Mouse (Mus musculus): ENCODE measurements around the gene Zfp988.
"Not testable (repeated sequence)": the region's sequence is repeated elsewhere in the genome, so short reads cannot be mapped to it uniquely, and the experiment has no call there.

The Zfp988 gene

DNA sequence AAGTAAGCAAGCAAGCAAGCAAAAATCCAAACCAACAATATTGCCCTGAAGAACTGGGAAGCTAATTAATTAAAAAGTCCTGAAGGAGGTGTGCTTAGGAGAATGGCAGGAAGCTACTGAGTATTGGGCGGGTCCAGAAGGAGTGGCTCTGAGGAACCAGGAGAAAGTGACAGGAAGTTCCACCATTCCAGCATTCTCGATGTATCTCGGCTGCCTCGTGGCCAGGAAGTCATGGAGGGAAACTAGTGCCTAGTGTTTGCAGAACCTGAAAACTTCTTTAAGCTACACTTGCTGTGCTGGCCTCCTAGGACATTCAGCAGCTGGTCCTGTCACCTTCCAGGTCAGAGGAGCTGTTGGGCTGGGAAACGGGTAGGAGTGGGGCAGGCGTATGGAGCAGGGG lies at the start of gene Zfp988:
Gene Zfp988 (plus strand): TSS at position 239 of the 400 bp plus-strand sequence.
- not testable (repeated sequence) for DNase-seq

DNA sequence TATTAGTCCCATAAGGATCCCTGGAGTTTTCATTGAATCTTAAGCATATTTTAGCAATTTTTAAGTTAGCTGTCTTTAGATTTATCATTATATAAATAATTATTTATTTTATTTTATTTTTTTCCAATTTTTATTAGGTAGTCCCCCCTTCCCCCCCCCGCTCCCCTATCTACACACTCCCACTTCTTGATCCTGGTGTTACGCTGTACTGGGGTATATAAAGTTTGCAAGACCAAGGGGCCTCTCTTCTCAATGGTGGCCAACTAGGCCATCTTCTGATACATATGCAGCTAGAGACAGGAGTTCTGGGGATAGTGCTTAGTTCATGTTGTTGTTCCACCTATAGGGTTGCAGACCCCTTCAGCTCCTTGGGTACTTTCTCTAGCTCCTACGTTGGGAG lies 42.8 kb upstream of the Zfp988 start:
- not testable (repeated sequence) for DNase-seq

DNA sequence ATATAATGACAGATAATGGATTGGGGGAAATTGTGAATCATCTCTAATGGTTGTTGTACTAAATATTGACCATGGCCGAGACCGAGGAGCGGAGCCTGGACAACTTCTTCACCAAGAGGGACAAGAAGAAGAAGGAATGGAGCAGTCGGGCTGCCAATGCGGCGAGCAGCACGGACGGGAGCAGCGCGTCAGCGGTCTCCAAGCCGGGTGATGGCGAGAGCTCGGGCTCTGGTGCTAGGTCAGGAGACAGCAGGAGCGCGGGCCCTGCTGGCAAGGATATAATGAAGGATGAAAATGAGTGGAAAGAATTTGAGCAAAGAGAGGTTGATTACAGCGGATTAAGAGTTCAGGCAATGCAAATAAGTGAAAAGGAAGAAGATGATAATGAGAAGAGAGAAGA lies 38.2 kb upstream of the Zfp988 start:
- DNase-seq: not testable (repeated sequence)

DNA sequence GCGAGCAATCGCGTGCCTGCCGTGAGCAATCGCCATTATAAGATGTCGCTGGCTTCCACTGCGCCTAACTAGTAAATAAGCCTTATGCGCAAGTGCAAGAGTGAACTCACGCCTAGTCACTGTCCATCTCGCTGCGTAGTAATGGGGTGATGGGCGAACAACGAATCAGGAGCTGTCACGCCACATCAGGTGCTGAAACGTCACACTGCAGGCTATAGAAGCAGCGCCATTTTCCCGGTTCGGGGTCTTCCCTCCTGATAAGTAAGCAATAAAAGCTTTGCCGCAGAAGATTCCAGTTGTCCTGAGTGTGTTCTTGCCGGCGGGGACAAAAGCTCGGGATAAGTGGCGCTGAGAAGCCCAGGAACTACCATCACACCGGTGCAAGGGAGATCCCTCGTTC lies 36.7 kb upstream of the Zfp988 start:
- not testable (repeated sequence) for DNase-seq

DNA sequence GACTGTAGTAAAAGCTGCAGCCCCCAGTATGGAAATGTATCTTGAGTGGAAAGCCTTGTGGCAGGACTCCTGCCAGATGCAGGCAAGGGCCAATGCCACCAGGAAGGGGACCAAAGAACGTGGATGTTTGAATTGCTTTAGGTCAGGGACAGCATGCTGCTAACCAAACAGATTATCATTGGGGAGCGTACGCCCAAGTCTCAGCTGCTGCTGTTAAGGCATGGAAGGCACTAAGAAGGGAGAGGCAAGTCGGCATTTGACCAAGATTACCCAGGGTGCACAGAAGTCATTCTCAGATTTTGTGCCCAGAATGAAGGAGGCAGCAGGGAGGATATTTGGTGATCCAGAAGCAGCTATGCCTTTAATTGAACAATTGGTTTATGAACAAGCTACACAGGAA lies 35.4 kb upstream of the Zfp988 start:
- DNase-seq: not testable (repeated sequence)

DNA sequence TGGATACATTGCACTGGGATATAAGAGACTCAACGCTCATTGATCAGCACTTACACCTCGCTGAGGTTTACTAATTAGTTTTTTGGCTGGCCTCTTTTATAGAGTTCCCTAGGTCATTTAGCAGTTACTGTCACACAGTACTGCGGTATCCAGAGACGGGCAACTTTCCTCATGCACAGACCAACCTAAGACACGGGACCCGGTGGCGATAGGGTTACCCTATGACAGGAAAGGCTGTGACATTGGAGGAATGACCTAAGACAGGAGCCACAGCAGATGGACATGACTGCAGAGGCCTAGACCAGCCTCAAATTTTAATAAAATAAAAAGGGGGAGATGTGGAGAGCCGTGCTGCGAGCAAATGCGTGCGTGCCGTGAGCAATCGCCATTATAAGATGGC lies 33.9 kb upstream of the Zfp988 start:
- not testable (repeated sequence) for DNase-seq

DNA sequence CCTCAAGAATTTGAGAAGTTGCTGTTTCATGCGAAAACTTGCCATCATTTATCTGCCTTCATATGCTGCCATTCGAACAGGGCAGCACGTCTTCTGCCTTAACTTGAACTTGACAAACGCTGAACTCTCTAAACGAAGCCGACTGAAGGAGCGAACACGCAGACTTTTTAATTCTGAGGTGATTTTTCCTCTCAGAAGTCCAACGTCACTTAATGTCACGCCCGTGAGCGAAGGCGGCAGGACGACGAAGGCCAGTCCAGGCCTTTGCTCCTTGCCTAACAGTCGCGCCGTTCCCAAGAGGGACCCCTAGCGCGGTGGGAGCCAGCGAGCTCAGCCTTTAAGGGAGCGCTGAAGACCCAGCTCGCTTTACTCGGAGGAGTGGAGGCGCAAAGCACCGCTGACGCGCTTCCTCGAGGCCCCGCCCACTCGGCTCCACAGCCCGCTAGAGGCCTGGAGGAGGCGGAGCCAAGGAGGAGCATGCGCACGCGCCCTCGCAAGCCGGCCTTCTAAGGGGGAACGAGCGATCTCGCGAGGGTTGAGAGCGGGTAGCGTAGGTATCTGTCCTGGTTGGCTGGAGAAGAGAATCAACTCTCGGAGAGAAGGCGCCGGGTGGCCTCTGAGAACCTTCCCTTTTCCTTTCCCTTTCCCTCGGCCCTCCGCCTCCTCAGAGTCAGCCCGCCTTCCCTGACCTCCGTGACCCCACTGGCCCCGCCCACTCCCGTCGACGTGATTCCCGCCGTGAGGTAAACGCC lies 30.3 kb upstream of the Zfp988 start:
- peak; percentile 1 to 2 for DNase-seq

DNA sequence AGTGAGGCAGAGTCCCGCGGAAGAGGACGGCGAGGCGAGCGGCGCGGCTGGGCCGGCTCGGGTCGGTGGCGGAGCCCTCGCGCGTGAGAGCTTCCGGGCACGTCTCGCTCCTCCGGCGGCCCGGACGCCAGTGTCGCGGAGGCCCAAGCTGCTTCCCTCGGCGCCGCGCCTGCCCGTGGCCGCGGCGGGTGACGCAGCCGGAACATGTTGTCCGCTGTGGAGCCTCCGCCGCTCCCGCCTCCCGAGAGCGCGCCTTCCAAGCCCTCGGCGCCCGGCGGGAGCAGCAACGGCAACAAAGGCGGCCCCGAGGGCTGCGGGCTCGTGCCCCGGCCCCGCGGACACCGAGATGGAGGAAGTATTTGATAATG lies 29.7 kb upstream of the Zfp988 start:
- DNase-seq: not testable (repeated sequence)

DNA sequence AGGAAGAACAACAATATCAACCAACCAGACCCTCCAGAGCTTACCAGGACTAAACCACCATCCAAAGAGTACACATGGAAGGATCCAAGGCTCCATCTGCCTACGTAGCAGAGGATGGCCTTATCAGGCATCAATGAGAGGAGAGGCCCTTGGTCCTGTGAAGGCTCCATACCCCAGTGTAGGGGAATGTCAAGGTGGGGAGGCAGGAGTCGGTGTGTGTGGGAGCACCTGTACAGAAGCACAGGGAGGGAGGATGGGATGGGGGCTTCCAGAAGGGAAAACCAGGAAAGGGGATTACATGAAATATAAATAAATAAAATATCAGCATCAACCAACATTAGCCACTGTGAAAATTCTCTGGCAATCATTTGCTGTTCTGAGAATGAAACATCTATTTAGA lies 25.1 kb upstream of the Zfp988 start:
- peak in 1 of 2 experiments; percentile 1 for DNase-seq

DNA sequence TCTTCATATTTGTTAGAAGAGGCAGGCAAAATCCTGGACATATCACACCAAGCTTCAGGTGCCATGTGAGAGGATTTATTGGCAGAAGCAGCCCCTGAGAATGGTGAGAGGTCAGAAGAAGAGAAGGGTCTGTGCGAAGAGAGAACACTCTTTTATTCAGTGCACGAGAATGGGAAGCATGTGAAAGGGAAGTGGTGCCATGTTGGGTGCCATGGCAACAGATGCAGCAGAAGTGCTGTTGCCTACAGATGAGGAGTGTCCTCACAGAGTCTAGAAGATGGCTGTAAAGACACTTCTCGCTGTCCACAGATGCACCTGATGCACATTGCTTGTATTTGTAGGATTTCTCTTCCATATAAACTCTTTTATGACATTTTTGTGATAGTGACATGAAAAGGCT lies 6.9 kb upstream of the Zfp988 start:
- not testable (repeated sequence) for DNase-seq

DNA sequence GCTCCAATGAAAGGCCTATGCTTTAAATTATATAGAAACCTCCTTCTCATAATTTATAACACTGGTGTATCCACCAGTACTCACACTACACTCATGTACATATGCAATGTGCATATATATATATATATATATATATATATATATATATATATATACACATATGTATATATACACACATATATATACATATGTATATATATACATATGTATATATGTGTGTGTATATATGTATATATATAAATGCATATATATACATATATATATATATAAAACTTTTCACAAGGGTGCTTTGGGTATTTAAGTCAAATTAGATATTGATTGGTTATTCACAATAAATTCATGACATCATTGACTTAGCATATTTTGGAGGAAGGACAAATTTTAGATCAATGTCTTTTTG lies 3.1 kb upstream of the Zfp988 start:
- not testable (repeated sequence) for DNase-seq

DNA sequence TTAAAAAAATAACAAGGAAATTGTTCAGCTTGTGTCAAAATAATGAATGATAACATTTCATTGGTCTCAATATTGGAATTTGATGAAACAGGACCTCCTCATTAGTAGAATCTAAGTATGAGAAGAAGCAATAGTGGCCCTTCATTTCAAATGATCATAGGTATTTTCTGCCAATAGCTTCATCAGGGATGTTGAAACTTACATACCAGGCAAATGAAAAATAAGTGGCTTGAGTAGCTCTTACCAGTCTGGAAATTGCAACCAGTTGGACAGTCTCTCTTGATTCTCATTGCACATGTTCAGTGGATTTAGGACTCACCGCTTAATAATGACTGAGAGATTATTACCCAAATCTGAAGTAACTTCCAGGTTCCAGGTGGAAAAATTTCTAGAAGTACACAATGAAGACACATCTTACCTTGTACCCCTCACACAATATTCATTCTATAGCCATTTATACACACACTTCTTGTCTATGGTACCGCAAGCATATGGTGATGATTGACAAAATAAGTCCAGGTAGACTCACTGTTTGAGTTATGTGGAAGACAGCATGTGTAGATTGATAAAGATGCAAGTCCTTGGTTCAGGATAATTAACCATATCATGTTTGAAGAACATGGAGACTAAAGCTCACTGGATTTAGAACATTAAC lies 29.7 kb downstream of the Zfp988 start:
- DNase-seq: not testable (repeated sequence)

DNA sequence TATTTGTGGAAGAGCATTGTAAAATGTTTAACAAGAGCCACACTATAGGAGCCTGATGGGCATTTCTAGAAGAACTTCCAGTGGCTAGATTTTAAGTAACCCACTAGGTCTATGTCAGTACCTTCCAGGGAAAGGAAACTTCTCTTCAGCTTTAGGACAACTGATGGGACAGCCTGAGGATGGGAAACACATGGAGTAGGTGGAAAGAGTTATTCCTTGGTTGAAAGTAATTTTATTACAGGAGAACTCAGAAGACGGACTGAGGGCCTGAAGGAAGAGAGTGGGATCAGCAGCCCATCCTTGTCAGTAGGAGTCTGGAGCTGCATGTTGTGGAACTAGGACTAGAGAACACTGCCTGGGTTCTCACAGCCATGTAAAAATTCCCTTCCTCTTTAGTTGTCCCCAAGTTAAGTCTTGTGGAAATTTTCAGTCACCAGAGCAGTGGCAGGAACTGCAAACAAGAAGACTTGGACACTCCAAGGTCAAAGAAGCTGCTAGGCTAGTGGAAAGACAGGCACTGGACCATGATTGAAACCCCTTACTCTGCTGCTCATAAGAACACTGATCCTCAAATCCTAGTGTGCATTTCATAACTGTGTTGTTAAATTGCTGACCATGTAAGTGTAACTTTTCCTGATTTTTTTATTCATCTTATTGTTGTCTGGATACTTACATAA lies 30.4 kb downstream of the Zfp988 start:
- DNase-seq: not testable (repeated sequence)

DNA sequence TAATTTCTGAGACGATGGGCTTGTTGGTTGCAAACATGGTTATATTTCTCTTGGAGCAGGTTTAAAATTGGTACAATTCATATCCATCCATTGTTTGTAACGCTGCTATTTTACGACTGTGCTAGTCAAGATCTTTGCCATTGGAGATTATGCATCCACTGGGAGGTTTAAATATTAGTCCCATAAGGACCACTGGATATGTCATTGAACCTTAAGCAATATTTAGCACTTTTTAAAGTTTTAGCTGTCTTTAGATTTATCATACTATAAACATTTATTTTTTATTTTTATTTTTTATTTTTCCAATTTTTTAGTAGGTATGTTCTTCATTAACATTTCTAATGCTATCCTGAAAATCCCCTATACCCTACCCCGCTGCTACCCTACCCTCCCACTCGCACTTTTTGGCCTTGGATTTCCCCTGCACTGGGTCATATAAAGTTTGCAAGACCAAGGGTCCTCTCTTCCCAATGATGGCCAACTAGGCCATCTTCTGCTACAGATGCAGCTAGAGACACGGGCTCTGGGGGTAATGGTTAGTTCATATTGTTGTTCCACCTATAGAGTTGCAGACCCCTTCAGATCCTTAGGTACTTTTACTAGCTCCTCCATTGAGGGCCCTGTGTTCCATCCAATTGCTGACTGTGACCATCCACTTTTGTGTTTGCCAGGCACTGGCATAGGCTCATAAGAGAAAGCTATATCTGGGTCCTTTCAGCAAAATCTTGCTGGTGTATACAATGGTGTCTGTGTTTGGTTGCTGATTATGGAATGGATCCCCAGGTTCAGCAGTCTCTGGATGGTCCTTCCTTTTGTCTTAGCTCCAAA lies 31.1 kb downstream of the Zfp988 start:
- DNase-seq: not testable (repeated sequence)

DNA sequence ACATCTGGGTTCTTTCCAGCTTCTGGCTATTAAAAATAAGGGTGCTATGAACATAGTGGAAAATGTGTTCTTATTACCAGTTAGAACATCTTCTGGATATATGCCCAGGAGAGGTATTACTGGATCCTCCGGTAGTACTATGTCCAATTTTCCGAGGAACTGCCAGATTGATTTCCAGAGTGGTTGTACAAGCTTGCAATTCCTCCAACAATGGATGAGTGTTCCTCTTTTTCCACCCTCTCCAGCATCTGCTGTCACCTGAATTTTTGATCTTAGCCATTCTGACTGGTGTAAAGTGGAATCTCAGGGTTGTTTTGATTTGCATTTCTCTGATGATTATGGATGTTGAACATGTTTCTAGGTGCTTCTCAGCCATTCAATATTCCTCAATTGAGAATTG lies 32.0 kb downstream of the Zfp988 start:
- DNase-seq: not testable (repeated sequence)

DNA sequence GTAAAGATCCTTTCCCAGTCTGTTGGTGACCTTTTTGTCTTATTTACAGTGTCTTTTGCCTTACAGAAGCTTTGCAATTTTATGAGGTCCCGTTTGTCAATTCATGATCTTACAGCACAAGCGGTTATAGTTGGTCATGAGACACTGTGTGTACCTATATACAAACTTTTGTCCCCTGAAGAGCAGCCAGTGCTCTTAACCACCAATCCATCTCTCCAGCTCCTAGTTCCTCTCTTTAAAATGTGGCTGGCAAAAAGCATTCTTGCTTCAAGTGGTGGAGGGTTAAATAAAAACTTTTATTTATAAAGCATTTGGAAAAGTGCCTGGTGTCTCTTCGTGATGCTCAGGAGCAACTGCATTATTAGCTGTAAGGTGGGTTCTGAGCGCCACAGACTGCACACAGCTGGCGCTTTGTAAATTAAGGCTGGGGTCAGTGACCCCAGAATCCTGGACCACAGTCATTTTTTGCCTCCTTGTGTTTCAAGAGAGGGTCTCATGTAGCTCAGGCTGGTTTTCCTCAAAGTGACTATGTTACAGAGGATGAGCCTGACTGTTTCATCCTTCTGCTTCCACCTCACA lies 32.6 kb downstream of the Zfp988 start:
- DNase-seq: no peak

DNA sequence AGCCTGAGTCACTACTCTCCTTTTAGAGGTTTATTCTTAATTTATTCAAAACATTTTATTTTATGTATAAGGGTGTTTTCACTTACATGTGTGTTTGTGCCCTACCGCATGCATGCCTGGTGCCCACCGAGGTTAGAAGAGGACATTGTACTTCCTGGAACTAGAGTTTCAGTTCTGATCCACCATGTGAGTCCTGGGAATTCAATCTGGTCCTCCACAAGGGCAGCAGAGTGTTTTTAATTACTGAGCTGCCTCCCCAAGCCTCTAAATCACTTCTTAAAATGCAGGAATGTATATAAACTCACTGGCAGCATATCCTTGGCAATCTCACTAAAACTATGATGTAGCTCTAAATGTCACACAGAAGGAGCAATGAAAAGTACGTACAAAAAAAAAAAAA lies 33.2 kb downstream of the Zfp988 start:
- DNase-seq: not testable (repeated sequence)

DNA sequence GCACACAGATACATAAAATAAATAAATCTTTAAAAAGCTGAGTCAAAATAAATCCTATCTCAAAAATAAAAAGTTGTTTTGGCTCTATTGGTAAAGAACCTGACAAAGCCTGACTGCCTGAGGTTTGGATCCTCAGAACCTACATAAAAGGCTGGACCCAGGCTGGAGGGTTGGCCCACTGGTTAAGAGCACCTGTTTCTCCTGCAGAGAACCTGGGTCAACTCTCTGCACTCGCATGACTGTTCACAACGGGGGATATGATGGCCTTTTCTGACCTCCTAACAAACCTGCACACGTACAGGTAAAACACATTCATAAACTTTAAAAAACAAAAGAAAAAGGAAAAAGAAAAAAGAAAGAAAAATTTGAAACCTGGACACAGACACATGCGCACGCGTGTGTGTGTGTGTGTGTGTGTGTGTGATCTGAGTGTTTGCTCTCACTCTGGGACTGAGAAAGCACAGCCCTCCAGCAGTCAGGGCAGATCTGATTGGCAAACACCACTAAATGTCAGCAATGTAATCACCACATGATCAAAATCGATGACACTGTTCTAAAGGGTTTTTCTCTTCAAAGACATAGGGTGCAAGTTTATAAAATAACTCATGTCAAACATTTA lies 34.2 kb downstream of the Zfp988 start:
- not testable (repeated sequence) for DNase-seq

DNA sequence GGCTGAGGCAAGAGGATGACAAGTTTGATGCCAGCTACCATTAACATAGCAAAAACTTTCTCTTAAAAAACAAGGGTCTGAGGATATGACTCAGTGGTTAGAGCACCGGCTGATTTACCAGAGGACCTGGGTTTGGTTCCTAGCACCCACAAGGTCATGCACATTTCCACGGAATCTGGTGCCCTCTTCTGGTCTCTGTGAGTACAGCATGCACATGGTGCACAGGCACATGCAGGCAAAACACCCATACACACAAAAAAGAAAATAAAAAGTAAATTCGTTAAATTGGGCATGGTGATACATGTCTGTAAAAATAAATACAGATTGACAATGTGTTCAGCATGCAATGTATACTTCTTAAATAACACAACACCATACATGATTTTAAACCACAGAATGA lies 34.8 kb downstream of the Zfp988 start:
- DNase-seq: not testable (repeated sequence)

DNA sequence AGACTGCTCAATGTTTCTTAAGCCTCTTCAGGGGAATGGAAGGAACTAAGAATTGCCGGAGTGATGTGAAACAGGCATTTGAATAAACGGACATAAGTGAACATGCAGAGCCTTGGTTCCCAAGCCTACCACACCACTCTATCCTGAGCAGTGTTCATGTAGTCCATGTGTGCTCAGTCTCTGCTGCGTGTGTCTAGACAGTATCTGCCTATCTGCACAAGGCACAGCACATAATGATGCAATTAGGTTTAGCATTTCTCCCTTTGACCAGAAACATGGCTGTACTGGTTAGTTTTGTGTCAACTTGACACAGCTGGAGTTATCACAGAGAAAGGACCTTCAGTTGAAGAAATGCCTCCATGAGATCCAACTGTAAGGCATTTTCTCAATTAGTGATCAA lies 35.4 kb downstream of the Zfp988 start:
- DNase-seq: not testable (repeated sequence)

DNA sequence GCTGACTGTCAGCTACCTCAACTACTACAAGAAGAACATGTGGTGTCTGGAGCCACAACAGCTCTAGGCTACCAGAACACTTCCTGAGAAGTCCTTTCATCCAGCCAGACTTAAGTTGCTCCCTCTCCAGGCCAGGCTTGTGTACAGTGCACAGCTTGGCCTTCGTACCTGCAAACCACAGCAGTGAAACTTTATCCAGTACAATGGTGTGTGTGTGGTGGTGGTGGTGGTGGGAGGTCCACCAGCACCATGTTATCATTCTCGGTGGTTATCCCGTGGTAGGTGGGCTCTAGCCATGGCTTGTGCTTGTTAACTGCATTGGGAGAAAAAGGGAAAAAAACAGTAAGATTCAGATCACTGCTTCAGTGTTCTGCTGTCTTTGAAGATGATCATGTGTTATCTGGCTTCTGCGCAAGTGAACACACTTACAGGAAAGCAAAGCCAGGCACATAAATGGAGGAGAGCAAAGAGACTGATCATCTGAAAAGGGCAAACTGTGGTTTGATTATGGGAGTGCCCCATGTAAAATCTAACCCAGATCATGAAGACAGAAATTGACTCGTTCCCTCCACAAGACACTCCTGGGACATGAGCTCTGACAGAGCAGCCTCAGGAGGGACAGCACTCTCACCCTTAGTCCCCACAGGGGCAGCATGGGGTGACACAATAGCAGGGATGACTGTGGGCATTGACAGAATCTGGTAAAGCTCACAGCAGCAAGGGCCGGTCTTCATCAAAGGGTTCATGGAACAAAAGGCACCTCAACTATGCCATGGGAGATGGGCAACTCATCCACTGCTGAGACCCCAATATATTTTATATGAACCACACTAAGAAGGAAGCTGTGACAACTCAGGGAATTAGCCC lies 37.8 kb downstream of the Zfp988 start:
- DNase-seq: not testable (repeated sequence)

Measured in cerebellum, postnatal 10 days (tissue).